Mouse (Mus musculus) right cerebral cortex, postnatal 4 days (tissue): ENCODE results near the gene Gm21773.
"Not testable (repeated sequence)": the region's sequence is repeated elsewhere in the genome, so short reads cannot be mapped to it uniquely, and the experiment has no call there.

Experiments
- DNase-seq: peaks from one replicate; pipeline ENCODE4 v3.0.0-alpha.2; 2022

Gene Gm21773

GRCm38 (mm10) chrY:25309260-25309659, at the start of gene Gm21773:
TSS of gene Gm21773 (minus strand) at chrY:25309360.
- not testable (repeated sequence) for DNase-seq
